Mouse (Mus musculus) monocyte, adult 5-6 weeks (primary cell): ENCODE measurements around the gene Alox5. TPM values are rescaled to one million over a fixed set of nuclear protein-coding genes. Genes with fewer than 3 reads are reported as not detected.

Experiments used
- ATAC-seq: fragments of 153-309, 156-312 bp; replicated peaks from 2 replicates; pipeline ENCODE4 v1.8.0; 2017; ENCODE audit warnings: mild to moderate bottlenecking; ENCODE audit not compliant: low TSS enrichment, insufficient number of reproducible peaks, severe bottlenecking, poor library complexity, low FRiP score
- total RNA-seq: library from RNA; stranded (forward); fragments of 200-1000, 200-491, 200-594 nt; gene quantifications from 3 replicates; pipeline ENCODE4 v1.2.3, GENCODE M21; 2017

The Alox5 gene
- 43.3 to 92.8 TPM (median 76.9 TPM) in 3 replicates for total RNA-seq

DNA sequence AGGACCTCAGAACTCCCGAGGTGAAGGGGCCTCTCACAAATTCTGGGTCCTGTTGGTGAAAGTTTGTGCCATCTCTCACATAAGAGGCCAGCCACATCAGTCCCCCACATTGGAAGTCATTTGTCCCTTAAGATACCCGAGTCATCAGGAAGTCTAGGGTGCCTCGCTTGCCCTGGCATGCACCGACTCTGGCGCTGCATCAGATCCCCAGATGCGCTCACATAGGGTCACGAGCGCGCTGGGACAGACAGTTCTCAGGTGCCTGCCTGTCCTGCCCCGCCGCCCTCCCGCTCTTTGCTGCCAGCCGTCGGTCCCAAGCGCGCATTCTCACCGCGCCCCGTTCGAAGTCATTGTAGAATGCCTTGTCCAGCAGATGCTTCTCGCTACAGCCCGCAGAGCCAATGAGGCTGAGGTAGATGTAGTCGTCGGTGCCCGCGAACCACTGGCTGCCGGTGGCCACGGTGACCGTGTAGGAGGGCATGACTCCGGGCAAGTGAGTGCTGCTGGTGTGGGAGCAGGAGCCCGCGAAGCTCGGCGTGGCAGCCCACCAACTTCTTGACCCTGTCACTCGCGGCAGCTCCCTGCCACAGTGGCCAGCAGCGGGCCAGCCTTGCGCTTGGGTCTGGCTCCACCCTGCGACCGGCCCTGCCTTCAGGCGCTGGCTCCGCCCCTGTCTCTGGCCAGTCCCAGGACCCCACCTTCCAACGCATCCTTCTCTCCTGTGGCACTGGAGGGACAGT lies at the start of gene Alox5:
TSS of gene Alox5 (minus strand) at position 635 of the 740 bp plus-strand sequence.
- ATAC-seq, result 0 out of 2 replicates have a peak, but pooled peaks have one; percentile 20

DNA sequence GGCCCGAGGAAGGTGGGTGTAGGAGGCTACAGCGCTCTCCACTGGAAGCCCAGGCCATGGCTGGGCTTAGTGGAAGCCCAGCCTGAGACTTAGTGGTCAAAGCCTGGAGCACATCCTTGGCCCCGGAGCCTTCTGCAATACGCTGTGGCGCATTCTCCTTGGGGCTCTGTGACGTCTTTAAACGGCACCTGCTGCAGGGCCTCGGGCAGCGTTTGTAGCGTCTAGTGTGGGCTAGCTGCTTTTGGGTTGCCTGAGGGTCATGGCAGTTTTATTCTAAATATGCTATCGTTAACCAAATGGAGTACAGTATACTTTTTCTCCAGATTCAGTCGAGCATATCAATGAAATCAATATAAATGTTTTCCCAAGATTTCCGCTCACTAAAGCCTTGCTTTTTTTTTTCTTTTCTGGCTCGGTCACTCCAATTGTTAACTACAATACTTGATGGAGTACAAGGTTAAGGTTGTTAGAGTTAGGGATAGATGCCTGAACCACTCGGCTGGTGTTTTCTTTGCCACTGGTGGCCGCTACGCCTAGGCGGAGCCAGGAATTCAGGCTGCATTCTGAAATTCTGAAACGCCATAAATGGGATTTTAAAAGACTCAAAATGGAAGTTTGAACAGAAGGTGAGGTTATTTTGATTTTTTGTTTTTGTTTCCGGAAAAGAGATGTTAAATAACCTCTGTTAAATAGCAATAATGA lies 45.5 kb upstream of the Alox5 start, which contains the start of gene Olfr212:
TSS of gene Olfr212 (plus strand) at position 215 of the 702 bp plus-strand sequence.
- 0 out of 2 replicates have a peak, but pooled peaks have one; percentile 31 for ATAC-seq

DNA sequence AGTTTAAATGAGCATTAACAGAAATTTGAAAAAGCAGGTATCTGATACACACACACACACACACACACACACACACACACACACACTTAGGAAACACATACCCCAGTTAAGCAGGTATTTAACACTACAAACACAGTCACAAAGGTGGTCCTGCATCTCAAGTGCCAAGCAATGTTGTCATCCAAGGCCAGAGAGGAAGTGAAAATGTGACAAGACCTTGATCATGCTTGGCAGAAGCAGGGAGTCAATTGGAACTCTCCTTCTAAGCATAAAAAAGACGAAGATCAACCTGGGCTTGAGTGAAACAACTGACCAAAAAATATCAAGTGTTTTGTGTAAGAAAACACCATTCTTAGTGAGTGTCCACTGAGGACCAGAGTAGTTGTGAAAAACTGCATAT lies 35.0 kb upstream of the Alox5 start:
- ATAC-seq, result no peak

DNA sequence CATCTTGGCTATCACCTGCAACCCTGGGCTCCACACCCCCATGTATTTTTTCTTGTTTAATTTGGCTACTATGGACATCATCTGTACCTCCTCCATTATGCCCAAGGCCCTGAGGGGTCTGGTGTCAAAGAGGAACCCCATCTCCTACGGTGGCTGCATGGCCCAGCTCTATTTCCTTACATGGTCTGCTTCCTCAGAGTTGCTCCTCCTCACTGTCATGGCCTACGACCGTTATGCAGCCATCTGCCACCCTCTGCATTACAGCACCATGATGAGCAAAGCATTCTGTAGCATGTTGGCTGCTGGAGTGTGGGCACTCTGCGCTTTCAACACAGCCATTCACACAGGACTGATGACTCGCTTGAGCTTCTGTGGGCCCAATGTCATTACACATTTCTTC lies 32.8 kb upstream of the Alox5 start:
- no peak for ATAC-seq

DNA sequence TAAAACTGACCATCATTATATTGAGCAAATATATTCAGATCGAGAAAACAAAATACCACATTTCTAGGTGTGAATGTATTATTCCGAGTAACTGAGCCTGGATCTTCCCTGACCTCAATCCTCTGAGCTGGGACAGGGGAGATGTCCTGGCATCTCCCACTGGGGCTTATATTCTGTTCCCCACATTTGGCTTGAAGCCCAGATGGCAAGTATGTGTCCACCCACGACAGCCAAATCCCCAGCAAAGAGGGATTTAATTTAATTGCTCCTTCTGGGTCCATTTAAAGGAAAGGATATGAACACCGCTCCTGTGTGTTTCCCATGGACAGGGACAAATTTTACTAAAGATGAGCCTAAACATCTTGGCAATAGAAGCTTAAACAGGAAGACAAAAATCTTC lies 27.8 kb upstream of the Alox5 start, which contains the start of gene Olfr211:
TSS of gene Olfr211 (plus strand) at position 301 of the 400 bp plus-strand sequence.
- ATAC-seq, result no peak

DNA sequence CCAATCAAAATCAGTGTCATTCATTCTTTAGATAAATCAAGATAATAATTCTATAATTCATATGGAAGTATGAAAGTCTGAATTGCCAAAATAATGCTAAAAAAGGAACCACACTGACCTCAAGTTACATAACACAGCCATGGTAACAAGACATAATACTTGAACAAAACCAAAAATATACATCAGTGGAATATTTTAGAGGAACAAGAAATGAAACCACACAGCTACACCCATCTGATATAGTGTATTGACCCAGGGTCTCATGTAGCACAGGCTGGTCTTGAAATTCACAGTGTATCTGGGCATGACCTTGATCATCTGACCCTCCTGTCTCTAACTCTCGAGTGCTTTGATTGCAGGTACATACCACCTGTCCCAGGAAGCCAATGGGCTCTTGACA lies 25.9 kb upstream of the Alox5 start:
- ATAC-seq, result peak; percentile 91

DNA sequence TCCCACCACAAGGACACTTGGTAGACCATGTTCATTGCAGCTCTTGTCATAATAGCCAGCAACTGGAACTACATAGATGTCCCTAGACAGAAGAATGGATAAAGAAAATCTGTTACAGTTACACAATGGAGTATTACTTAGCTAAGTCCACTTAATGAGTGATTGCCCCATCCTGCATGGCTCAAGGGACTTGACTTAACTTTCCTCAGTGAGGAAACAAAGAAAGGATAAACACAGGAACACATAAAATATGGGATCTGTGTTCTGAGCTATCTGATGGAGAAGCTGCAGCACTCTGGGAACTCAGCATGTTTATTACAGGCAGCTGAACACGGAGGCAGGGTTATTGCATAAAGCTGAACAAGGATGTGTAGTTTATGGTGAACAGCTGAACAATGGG lies 24.1 kb upstream of the Alox5 start:
- no peak for ATAC-seq

DNA sequence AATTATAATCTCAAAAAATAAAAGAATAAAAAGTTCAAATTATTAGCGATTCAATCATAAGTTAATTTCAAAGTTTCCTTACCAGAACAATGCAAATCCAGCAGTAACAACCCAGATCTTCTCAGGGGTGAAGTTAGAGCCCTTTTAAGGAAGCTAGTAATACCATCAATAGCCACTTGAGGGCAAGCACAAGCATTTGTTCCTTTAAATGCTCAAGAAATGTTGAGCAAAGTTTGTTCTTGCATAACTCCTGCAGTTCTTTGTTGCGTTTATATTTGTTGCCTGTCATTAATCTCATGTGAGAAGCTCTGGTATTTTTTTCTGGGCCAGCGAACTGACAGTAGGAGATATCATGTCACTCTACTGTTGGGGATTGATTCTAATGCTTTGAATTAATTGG lies 7.1 kb upstream of the Alox5 start:
- ATAC-seq, result peak; percentile 89

DNA sequence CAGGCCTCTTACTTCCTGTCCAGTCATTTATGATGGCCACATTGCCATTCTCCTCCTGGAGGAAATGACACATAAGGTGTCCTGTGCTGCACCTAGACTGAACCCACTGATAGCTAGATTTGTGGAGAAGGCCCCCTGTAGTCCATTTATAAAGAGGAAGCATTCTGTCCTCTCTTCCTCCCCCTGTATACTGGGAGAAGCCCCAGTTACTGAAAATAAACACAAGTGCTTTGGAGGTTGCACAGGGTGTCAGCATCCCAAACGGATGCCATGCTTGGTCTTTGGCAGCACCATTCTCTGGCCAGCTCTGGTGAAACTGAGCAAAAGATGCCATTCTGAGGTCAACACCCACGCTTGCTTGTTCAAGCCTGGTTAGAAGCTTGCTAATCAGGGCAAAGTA lies 1.7 kb downstream of the Alox5 start:
- ATAC-seq, result no peak

DNA sequence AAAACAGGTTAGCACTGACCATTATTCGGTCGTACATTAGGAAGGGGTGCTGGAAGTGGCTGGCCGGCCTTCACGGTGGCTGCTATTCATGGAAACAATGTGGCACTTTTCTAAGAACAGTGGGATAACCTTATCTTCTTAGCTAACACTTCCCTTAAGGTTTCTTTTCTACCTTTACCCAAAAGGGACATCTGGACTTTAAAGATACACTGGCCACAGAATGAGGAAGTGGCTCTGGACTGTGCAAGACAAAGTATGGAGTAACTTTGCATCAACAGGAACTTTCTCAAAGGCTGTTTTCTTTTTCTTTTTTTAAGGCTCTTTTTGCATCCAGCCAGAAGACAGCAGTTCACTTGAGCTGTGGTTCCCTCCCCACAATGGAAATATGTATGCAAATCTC lies 2.2 kb downstream of the Alox5 start:
- no peak; the same call in 1 of the 2 replicates for ATAC-seq

DNA sequence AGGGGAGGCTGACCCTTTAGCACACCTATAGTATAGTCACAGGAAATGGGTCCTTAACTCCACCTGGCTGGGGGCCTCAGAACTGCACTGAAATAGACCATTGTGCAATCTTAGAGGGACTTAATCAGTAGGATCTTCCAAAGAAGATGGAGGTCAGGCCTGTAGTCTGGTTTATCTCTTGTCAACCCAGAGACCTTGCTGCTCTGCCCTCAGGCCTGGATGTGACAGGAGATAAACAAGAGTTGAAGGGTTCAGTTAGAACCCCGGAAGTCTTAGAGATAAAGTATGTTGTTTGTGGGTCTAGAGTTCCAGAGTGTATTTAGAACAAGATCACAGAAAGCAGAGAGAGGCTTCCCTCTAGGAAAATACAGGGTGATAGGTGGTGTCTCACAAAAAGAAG lies 4.5 kb downstream of the Alox5 start:
- ATAC-seq, result no peak

DNA sequence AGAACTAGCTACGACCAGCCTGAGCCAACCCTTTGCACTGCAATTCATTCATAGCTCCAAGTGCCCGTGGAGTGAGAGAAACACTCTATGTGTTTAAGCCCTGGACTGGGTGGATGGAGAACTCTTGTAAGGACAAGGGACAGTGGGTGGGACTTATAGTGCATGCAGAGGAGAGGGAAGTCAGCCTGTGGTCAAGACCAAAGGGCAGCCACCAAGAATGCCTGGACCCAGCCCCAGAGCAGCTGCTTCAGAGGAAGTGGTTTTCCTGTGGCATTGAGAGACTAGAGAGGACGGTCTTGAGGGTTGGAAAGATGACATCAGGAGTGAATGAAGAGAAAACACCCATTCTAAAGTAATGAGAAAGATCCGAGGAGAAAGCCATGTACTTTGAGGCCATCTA lies 5.2 kb downstream of the Alox5 start:
- peak; percentile 91 for ATAC-seq

DNA sequence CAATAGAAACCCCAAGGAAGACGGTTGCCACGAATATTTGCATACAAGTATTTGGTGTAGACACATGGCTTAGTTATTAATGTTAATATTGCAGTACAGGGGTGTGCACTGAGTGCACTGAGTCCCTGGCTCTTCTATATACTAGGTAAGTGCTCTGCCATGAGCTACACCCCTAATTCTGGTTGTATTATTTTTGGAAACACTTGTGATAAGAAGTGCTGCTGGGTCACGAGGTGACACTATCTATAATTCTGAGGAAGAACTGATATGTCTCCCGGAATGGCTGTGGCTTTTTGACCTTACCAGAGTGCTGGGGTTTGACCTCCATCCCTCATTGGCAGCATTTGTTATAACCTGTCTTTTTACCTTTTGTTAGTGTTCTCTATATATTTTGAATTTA lies 20.1 kb downstream of the Alox5 start:
- no peak for ATAC-seq

DNA sequence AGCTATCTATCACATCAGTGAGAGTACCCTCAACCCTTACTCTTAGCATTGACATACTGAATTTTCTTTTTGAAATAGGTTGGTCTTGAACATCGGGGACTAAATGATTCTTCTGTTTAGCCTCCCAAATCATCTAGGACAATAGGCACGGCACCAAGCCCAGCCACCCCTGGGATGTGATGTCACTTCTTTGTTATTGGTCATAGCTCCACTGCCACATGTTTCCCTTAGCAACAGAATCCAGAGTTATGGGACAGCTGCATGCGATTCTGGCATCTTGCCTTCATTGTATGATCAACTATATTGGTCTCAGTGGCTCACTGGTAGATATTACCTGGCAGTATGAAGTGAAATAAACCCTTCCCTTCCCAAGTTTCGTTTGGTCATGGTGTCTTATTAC lies 20.5 kb downstream of the Alox5 start:
- ATAC-seq, result no peak

DNA sequence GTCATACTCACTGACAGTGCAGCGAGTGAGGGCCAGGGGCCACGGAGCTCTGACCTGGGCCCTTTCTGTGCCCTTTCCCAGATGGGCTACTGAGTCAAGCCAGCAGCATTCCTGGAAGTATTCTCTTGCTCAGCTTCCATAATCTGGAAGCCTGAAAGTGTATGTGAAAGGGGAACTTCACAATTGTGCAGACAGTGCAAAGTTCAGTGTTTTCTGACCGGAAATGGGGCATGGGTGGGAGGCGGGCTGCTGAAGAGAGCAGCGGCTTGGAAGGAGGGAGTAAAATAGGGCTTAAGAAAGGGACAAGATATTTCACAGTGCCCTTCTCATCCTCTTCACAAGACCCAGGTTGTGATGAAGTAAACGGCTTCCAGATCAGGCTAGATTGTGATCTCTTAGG lies 21.4 kb downstream of the Alox5 start:
- no peak for ATAC-seq

DNA sequence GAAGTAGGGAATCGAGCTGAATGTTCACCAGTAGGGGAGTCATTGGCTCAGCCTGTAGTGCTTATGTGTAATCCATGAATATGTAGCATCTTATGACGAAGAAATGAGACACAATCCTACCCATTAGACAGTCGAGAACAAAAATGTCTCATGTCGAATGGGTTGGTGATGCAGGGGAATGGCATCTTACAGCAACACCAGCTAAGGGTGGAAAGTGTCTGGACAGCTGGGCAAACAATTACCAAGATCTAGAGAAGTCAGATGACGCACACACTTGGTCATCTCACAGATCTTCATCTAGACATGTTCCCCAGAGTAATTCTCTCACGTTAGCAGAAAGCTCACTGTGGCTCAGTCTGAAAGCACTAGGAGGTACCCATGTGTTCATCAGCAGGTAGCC lies 22.1 kb downstream of the Alox5 start:
- no peak for ATAC-seq

DNA sequence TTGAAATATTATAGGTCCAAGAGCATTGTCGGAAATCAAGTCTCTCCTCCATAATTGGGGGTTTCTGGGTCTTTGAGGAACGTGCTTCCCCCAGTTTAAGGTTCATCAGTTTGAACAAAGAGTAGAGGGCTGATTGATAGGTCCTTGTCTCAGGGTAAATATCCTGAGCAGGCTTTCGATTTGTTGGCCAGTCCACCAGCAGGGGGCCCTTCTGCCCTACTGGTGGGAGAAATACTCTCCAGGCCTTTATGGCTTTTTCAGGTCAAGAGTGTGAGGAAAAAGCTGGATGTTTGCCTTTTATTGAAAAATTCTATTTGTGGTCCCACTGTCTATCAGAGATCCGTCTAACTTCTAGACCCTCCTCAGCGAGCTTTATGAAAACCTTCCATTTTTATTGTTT lies 32.7 kb downstream of the Alox5 start:
- 0 out of 2 replicates have a peak, but pooled peaks have one; percentile 43 for ATAC-seq

DNA sequence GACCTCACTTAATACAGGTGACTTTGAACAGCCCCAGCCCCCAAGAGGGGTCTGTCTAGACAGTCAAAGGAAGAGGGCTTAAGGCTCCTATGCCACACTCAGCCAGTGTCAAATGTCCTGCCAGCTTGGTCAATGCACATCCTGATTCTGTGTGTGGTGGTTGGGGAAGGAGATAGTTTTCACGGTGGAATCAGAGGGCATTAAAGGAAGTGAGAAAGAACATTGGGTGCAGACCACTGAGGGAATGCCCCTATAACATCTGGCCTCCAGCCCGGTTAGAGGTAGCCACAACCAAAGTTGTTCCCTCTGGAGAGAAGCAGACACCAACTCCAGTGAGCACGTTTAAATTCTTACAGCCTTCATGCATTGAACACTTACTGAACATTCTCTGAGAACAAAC lies 33.4 kb downstream of the Alox5 start:
- ATAC-seq, result no peak

DNA sequence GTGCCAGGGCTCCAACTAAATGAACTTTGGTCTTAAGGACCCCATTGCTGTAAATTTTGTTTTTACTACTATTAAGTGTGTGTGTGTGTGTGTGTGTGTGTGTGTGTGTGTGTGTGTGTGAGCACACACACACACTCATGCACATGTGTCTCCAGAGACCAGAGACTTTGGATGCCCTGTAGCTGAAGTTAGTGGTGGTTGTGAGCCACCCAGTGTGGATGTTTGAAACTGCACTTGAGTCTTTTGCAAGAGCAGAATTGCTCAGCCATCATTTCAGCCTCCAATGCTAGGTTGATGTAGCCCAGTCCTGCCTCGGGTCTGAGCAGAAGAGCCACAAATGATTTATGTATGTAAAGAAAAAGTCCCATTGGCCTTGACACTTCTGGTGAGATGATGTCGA lies 37.3 kb downstream of the Alox5 start:
- ATAC-seq, result no peak

DNA sequence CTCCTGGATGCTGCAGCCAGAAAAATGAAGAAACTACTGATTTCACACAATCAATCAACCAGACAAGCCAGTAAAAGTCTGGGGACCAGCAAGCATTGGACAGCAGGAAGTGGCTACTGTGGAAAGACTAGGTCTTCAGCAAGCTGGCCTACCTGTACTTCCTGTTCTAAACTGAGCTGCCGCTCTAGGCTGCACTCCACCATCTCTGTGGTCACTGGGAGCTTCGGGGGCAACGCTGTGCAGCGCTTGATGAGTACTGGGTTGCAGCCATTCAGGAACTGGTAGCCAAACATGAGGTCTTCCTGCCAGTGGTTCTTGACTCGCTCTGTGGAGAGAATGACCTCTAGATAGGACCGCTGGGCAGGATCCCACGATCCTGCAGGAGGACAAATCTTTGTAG lies 38.0 kb downstream of the Alox5 start:
- ATAC-seq, result no peak
